Mouse (Mus musculus) erythroblast, embryonic 14.5 days (primary cell): Measurements from ENCODE around the gene Ppp1r35.

Source experiments
- GATA1 ChIP-seq: IDR thresholded peaks from 2 replicates; pipeline ENCODE4 v1.6.1; 2012; ENCODE audit warnings: low read length, inconsistent platforms, mixed read lengths
- TAL1 ChIP-seq: IDR thresholded peaks from 3 replicates; pipeline ENCODE4 v1.6.1; 2012; ENCODE audit warnings: low read length, inconsistent platforms, mixed read lengths

- TF ChIP-seq GATA1 (no peak), TAL1 (no peak)
Observed at GRCm38 (mm10) chr5:137808316-137808715, 29.7 kb downstream of the Ppp1r35 start.
